Mouse (Mus musculus): ENCODE results near the gene Cdcp1.

The Cdcp1 gene

DNA sequence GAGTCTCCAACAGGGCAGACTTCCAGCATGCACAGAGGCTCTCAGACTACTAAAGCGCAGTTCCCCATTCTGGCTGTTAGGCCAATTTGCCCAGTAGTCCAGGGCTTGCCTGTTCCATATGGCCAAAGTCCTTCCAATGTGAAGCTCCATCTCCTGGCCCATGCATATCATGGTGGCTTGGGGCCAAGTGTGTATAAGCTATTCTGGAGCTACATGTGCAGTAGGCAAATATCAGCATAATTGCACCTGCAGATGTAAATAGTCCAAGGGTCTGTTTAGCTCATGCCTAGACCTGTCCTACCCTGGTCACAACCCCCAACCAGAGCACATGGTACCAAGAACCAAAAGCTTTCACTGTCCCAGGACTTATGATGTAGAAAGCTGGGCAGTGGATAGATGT is 7.9 kb downstream of the Cdcp1 start:
- no peak for DNase-seq (ENCODE audit: extremely low spot score)

DNA sequence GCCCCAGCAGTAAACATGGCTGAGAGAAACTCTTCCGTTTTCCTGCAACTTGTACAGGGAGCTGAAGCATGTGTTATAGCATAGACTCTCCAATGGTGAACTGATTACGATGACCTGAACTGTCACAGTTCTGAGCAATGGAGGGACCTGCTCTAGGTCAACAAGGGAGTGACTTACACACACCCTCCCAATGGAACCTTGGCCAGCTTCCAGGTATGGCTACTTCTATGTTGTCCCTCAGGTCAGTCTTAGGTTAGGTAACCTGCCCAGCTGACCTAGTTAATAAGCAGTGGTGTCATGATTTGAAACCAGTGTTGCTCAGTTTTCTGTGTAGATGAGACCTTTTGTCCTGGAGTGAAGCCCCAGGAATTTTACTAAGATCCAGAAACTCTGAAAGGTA is 8.9 kb downstream of the Cdcp1 start:
- no peak for DNase-seq (ENCODE audit: extremely low spot score)

GRCm38 (mm10) chr9:123206526-123206925 is 9.3 kb downstream of the Cdcp1 start:
- DNase-seq (ENCODE audit: extremely low spot score) = no peak

- DNase-seq (ENCODE audit: extremely low spot score) = no peak
Observed at GRCm38 (mm10) chr9:123200116-123200515, 15.7 kb downstream of the Cdcp1 start.

DNA sequence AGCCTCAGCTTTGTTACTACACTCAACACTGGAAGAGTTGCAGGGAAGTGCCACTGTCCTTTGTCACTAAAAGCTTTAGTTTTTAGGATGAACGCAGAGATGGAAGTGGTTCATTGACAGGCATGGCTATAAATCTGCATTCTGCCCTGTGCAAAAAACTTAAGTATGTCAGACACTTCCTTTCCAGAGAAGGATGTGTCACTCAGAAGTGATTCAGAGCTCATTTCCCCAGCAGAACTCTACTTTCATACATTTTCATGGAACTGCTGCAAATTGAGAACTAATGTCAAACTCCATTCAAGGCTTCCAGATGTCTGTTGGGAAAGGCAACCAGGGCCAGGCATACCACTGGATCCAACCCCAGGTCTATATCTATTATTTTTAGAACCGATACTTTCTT is 27.6 kb downstream of the Cdcp1 start:
- no peak for DNase-seq (ENCODE audit: extremely low spot score)

- DNase-seq (ENCODE audit: extremely low spot score) = no peak
Observed at GRCm38 (mm10) chr9:123187589-123187988, 28.2 kb downstream of the Cdcp1 start.

- DNase-seq (ENCODE audit: extremely low spot score) = no peak
Observed at GRCm38 (mm10) chr9:123186151-123186550, 29.7 kb downstream of the Cdcp1 start.

DNA sequence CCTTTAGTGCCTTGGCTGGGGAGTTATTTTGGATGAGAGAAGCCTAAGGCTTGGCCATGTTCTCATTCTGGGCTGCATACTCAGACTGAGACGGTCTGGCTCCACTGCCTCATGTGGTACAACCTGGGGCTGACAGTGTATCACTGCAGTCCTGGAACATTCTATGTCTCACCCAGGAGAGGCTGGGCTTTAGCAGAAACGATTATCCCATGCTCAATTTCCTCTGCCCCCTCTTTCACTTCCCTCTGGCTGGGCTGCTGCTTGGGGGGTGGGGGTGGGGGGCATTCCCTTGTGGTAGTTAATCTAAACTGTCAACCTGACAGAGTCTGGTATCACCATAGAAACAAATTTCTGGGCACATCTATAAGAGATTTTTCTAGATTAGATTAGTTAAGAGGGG is 30.3 kb downstream of the Cdcp1 start:
- DNase-seq (ENCODE audit: extremely low spot score) = no peak

DNA sequence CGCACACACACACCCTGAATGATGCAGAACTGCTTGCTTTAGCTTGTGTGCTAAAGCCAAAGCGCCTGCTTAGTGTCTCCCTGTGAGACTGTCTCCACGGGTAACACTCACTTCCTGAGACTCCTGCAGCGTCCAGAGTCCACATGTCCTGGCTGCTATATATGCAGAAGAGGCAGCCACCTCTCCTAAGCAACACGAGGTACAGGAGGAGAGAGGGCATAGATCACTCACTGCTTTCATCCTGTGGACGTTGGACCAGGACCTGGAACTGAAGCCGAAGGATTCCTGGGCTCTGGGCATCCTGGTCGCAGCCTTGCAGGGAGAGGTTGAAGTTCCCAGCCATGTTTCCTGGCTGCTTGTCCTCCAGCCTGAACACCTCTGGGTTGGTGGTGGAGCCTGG is 32.6 kb downstream of the Cdcp1 start:
- DNase-seq (ENCODE audit: extremely low spot score) = no peak

- no peak for DNase-seq (ENCODE audit: extremely low spot score)
Observed at GRCm38 (mm10) chr9:123180003-123180402, 35.8 kb downstream of the Cdcp1 start.

GRCm38 (mm10) chr9:123177380-123178048 is 38.3 kb downstream of the Cdcp1 start:
- DNase-seq (ENCODE audit: extremely low spot score) = no peak

DNA sequence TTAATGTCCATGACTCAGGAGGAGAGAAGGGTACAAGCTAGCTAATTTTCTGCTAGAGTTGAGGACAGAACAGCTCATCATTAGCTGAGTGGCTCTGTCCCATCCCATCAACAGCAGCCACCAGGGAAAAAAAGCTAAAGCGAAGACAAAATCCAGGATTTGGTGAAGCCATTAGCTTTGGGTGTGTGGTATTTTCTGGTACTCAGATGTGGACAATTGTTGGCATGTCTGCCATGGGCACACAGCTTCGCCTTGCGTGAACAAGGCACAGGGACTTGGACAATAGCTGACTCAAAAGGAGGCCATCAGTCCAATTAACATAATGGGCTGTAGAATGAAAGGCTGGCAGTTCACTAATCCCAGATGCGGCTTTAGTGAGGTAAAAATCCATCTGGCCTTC is 41.5 kb downstream of the Cdcp1 start:
- no peak for DNase-seq (ENCODE audit: extremely low spot score)

- DNase-seq (ENCODE audit: extremely low spot score) = no peak
Observed at GRCm38 (mm10) chr9:123173760-123174159, 42.1 kb downstream of the Cdcp1 start.

DNA sequence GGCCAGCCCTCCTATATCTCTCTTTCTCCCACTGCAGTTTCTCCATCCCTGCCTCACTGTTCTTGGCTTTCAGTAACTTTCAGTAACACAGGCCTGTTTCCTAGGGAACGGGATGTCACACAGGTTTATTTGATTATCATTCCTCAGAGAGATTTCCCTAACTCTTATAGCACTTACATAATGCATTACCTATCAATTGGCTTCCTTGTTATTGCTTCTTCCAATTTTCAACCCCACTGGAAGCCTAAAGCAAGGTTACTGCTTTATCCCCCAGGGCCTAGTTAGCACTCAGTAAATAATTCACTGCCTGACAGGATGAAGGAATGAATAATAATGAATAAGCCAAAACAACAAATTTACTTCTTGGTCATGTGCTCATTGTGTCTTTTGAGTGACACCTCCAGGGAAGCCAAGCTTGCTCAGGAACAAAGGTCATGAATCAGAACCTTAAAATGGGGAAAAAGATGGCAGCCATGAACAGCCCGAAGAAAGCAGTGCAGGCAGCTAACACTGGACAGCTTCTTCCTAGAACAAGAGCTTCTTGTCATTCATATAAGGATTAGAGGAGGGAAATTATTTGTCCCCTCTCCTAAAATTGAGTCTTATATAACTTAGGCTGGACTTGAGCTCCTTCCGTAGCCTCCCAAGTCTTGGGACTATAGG is 49.9 kb downstream of the Cdcp1 start:
- no peak for DNase-seq (ENCODE audit: extremely low spot score)

GRCm38 (mm10) chr9:123162985-123163694 is 52.7 kb downstream of the Cdcp1 start:
- no peak for DNase-seq (ENCODE audit: extremely low spot score)

DNA sequence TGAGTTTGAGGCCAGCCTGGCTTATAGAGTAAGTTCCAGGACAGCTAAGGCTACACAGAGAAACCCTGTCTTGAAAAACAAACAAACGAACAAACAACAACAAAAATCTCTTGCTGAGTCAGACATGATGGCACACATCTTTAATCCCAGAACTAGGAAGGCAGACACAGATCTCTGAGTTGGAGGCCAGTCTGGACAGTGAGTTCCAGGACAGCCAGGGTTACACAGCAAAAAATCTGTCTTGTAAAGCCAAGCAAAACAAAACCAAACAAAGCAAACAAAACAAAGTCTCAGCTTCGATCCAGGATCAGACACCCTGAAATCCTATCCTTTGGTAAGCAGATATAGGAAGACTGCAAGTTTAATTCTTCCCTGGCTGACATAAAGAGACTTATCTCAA is 54.0 kb downstream of the Cdcp1 start:
- DNase-seq (ENCODE audit: extremely low spot score) = no peak

DNA sequence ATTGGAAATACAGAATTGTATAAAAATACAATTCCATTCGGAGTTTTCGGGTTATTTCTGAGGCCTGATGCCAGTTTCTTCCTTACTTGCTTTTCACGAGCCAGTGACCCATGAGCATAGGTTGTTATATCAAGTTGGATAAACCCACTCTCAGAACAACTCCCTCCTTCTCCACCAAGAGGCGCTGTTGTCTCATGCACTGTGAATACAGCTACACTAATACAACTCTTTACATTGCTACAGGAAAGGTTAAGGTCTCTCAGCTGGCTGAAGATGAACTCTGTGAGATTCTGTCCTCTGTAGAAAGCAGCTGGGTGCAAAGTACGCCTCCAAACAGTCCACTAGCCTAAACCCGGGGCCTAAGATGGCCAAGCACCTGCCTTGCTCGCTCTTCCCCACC is 56.5 kb downstream of the Cdcp1 start:
- peak; percentile 47 for DNase-seq (ENCODE audit: extremely low spot score)

DNA sequence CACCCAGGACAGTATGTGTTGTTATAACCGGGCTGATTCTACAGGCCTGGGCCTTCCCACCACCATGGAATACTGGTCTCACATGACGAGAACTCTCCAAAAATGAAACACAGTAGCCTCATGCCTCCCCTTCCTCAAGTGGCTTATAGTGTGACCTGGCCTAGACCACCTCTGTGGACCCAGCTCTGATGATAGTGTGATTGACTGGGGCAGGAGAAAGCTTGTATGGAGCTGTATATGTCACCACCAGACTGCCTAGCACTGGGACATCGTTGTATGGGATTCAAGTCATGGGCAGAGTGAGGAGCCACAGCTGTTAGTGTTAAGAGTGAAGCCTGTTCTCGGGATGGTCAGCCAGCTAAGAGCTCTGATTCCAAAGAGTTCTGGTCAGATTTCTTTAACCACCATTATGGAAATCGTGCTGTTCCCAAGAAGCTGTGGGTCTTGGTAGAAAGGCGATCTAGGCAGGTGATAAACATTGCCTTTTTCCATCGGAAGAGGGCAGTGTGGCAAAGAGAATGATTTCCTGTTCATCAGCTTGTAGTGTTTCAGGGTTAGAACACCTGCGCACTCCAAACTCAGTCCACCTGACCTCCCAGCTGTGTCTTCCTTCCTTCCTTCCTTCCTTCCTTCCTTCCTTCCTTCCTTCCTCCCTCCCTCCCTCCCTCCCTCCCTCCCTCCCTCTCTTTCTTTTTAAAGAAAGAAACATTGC is 57.6 kb downstream of the Cdcp1 start:
- DNase-seq (ENCODE audit: extremely low spot score) = peak; percentile 28

- no peak for DNase-seq (ENCODE audit: extremely low spot score)
Observed at GRCm38 (mm10) chr9:123157699-123158098, 58.1 kb downstream of the Cdcp1 start.

DNA sequence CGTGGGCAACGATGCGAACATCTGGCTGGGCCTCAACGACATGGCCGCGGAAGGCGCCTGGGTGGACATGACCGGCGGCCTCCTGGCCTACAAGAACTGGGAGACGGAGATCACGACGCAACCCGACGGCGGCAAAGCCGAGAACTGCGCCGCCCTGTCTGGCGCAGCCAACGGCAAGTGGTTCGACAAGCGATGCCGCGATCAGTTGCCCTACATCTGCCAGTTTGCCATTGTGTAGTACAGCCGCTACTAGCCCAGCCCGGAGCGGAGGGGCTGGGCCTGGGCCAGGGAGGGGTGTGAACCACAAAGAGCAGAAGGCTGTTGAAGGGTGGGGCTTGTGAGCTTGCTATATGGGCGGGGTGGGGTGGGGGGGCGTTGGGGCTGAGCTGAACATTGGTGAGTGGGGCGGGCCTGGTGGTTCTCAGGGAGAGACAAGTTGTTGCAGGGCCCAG is 58.9 kb downstream of the Cdcp1 start:
- peak; percentile 40 for DNase-seq (ENCODE audit: extremely low spot score)

DNA sequence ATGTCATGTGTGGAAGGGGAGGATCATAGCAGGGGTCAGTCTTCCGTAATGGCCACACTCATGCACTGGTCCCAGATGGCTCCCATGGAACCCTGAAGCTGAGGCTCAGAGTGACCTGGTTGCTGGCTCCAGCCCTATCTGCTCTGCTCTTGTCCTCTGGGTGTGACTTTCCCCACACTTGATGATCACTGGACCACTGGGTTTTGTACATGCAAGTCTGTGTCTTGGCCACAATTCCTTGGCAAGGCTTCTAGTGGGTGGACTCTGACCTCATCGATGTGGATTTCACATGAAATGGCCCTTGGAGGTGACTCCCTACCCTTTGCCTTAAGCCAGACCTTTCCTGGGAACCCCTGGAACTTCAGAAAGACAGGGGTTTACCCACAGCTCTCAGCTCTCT is 62.7 kb downstream of the Cdcp1 start:
- DNase-seq (ENCODE audit: extremely low spot score) = no peak

GRCm38 (mm10) chr9:123152026-123152425 is 63.8 kb downstream of the Cdcp1 start:
- no peak for DNase-seq (ENCODE audit: extremely low spot score)
